Mouse (Mus musculus): ENCODE measurements around the gene Rasgrp3.

Gene Rasgrp3

DNA sequence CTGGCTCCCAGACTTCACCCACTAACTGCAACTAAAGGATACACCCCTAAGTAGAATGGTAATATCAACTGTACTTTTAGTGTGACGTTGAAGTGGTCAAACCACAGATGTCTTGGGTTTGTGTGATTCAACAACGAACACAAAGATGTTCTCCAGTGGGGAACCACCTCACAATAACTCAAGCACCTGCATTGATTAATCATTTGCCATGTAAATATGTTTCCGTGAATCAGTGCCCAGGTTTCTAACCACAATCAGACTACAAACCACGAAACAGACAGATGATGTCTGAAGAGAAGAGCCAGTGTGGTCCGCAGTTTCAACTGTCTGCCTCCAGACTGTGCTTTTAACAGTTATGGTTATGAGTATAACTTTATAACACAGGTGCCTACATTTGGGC is 69.4 kb downstream of the Rasgrp3 start:
- no peak for DNase-seq

DNA sequence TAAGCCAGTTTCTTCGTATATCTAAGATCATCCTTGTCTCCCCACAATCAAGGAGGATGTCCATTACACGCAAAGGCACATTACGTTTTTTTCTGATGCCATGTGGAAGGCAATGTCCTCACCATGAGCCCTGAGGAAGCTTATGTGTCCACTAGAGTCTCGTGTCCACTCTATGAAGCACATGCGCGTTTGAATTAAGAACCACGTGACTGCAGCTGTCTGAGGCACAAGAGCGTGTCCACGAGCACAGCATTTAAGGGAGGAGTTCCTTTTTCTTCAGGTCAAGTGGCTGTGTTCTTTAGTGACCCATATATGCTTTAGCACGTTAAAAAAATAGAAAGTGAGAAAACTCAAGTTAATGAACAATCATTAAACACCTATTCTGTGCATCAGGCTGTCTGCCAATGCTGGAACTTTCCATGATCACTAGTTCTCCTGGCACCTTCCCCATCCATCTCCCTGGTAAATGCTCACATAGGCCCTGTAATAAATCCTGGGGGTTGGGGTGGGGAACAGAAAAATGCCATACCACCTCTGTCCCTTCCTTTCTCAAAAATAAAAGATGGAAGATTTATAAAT is 70.5 kb downstream of the Rasgrp3 start:
- no peak for DNase-seq

DNA sequence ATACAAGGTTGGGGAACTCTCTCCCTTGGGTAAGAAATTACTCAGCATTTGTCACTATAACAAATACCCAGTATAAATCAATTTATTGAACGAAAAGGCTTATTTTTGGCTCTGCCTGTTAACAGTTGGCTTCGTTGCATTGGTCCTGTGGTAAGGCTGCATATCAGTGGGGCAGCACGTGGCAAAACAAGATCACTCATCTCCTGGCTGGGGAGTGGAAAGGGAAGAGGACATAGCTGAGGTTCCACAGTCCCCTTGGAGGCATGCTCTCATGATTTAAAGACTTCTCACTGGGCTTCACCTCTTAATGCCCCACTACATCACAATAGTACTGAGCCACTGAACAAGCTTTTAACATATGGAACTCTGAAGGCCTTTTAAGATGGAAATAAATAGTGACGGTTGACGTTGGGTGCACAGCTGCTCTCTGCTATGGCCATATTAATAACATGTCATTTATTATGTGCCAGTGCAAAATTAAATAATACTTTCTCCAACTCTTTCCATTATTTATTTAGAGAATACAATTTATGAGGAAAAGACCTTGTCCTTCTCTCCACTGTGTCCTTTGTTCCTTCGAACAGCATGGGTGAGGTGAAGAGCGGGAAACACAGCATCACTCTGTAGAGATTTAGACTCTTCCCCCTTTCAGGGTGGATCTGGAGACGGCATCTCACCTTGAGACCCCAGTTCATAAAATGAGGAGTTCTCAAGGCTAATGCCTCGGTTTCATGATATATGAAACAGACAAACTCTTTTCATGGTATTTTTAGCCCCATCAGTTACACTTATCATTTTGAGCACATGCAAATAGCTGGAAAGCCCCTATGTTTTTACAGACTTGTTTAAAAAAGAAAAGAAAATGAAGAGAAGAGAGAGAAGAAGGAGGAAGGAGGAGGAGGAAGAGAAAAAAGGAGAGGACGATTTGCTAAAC is 71.3 kb downstream of the Rasgrp3 start:
- DNase-seq = no peak

DNA sequence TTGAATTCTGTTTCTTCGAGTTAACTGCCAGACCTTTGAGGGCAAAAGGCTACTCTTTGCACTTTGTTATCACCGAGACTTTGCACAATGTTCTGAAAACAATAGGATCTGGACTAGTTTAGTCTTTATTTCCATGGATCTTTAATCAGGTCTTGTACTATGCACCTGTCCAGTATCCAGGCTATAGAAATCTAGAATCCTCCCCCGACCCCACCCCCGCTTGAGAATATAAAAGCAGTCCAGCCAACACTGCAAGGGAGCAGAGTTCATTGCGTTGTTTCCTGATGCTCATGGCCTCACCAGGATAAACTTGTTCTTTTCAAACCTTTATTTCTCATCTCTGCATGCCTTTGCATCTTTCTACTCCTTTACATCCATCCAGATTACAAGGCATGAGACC is 73.6 kb downstream of the Rasgrp3 start:
- no peak for DNase-seq

DNA sequence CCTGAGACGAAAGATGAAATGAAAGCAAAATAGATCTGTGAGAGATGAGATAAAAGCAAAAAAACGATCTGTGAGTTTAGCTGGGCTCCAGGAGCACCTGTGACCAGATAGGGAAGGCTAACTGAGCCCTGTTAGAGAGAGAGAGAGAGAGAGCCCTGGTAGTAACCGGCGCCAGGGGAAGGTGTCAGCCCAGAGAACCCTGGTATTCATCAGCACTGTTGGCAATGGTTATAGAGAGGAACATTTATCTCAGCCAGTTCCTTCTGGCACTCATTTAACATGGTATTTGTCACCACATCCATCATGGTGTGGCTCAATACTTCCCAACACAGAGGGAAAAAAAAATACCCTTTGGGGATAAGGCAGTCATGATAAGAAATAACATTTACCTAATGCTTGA is 80.9 kb downstream of the Rasgrp3 start:
- DNase-seq = no peak

DNA sequence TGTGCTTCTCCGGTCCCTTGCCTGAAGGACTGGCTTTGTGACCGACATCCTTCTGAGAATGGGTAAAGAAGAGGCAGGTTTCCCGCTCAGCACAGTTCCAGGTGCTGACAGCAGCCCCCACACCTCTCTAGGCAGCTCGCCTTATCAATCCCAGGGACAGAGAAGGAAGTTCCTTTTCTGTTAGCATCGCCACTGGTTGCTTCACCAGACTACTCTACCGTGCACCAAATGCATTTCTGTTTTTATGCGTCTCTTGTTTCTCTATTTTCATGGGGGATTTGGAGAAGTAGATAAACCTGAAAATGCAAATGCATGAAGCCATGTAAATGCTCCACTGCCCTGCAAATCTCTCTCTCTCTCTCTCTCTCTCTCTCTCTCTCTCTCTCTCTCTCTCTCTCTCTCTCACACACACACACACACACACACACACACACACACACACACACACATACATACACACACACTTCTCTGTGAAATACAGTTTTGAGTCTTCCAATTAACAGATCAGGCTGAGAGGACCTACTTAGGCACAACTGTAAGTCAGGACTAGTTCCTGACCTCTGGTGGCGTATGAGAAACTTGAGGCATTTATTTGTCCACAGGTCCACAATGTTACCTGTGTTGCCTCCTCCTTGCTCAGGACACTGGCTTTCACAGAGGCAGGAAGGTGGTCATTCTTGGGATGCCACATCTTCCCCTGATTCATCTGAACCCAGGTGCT is 82.6 kb downstream of the Rasgrp3 start:
- no peak for DNase-seq

DNA sequence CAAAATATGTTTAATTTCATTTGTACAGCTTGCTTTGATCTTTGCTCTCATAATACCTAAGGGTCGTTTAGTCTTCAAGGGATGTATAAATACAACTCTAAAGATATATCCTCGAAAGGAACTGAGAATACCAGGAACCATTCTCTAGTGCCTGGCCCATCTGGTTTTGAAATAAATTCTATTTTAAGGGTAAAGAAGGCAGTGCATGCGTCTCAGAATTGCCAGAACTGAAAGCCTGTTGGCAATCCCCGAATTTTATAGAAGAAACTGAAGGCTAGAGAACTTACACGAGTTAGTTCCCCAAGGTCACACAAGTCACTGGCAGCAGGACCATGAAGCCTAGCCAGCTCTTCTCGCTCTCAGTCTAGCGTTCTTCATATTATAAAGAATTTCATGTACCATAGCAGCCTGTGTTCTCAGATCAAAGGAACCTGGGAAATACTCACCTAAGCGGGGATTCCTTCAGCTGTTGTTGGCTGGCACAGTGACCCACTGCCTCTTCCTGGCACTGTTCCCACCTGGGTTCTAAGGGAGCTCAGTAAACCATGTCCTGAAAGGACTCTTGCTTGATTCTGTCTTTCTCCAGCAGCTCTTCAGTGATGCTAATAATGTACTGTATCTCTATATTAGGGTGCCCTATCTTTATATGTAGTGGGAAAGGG is 83.7 kb downstream of the Rasgrp3 start:
- DNase-seq = no peak

DNA sequence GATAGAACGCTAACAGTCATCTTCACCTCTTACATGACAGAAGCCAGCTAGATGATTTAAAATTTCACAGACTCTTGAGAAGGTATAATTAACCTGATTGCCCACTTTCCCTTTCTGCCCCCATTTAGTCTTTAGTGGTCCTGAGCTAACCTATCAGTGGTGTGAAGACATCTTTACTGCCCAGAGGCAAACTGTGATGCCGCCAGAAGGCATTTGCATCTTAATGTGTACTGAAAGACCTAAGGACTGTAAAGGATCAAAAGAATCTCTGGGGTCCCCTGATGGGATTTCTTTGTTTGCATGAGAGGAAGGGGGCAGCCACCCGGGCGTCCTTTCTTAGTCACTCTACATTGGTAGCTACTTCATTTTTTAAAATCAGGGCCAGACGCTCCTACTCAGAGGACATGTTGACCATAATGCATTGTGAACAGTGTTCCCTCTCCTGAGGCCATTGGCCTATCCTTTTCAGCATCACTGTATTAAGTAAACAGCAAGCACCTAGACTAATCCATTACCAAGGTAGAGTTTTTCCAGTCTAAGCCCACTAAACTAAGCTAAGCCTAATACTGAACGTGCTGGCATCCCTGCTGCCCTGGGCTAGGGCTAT is 85.6 kb downstream of the Rasgrp3 start:
- no peak for DNase-seq

DNA sequence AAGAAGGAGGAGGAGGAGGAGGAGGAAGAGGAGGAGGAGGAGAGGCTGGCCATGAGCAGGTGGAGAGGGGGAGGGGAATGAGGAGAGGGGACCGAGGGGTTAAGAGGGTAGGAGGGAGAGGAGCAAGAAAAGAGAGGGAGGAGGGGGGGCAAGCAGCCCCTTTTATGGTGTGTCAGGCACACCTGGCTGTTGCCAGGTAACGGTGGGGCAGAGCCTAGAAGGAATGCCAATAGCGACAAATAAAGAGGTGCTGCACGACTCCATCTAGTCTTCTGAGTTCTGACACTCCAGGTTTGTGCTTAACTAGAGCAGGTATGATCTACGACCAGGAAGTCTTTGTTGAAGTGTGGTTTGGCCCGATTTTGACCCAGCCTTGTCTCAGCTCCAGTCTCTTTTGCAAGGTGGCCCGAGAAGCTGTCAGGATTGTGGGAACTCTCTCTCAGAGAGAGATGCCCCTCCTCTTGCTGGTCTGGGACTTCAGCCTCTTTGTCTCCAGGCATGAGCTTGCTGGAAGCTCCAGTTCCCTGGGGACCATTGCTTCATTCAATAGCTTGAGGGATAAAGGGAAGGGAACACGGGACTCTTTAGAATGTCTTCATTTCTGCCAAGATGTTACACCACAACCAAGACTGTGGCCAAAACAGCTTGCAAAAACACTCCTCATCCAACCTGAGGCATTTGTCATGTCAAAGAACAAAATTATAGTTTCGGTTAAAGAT is 86.8 kb downstream of the Rasgrp3 start:
- no peak for DNase-seq

DNA sequence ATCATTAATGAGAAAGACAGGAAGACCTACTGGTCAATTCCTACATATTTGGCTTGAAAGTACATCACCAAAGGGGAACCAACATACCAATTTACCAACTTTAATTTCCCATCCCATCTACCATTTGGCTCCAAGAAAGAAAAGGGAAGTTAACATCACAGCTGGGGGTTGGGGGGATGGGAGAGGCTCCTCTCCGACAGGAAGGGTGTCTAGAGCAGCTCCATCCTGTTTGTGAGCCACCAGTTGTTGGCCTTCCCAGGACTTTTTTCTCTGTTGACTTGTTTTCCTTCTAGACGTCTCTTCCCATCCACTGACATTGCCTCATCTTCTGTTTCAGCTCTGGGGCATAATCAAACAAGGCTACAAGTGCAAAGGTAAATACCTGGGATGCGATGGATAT is 88.1 kb downstream of the Rasgrp3 start:
- no peak for DNase-seq

DNA sequence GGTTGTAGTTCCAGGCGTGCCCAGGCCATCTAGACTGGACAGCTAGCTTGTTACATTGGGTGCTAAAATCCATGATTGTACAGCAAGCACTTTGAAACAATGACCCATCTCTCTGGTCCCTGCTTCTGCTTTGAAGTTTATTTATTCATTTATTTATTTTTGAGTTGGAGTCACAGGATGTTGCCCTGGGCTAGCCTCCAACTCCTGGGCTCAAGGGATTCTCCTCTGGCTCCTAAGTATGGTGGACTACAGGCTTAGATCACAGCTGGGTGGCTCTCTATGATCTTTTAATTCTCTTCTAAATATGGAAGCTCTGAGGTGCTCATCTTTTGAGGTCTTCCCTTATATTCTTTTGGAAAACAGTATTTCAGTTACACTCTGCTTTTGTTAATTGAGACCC is 90.7 kb downstream of the Rasgrp3 start:
- DNase-seq = no peak

DNA sequence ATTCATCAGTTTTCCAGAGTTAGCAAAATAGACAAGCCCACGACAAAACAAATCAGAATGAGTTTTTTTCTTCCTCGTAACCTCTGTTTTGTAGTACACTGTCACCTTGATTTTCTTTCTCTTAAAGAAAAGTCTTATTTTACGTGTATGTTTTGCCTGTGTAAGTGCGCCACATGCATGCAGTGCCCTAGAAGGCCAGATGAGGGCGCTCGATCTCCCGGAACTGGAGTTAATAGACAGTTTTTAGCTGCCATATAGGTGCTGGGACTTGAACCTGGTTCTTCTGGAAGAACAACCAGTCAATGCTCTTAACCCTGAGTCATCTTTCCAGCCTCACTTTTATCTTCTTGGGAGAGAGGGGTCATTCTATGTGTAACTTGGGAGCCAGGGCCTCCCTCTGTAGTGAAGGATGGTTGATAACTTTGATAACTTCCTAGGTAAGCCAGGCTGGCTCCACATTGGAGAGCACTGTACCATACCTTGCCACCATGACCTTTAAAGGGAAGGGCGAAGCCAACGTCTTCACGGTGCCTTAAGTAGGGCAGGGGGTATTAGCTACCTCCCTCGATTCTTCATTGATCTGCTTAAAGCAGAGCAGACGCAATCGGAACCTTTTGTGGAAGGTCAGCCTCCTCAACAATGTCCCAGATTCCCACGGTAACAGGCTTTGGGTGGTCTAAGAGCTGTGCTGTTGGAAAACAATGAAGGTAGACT is 93.7 kb downstream of the Rasgrp3 start:
- DNase-seq = no peak

DNA sequence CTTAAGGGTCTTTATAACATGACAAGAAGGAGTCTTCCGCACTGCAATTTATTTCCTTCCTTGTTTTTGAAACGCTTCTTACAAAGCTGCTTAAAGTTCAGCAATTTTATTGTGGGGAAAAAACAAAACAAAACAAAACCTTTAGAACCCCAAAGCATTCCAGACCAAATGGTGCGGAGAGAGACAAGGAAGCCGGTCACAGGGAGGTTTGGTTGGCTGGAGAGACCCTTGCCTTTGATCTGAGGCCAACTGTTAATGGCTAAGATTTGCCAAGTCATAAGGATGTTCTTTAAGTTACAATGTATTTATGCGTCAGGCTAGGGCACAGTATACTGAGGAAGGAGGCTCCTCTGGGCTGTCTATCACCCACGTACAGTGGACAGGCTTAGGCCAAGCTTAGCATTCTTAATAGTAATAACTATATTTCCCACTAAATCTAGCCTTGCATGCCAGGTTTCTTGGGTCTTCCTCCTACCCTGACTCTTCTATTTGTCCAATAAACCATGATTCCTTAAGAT is 96.8 kb downstream of the Rasgrp3 start:
- no peak for DNase-seq

DNA sequence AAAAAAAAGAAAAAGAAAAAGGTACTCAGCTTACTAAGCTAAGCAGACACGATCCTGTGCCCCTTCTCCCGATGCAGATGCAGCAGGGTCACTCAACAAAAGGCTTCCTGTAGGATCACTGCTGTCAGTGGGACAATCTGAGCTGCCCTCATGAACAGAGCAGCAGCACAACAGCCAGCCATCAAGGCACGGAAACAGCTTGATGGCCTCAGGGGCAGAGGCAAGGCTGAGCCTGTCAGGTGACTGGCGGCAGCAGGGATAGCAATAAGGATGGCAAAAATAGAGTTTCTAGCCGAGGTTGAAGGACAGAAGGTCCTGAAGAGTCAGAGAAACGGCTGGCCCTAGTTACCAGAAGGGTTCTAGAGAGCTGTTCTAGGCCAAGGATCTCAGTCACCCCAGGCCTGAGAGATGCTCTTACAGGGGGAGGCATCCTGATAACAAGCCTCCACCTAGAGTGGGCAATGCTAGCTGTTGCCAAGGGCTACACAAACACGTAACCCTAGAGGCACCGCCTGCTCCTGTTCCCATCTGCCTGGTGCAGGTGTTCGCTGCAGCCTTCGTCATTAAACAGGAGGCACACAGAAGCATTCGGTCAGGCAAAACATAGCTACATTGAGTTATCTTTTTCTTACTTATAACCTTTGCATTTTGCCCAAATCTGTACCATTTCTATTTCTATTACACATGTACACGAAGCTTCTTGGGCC is 98.8 kb downstream of the Rasgrp3 start:
- no peak for DNase-seq

DNA sequence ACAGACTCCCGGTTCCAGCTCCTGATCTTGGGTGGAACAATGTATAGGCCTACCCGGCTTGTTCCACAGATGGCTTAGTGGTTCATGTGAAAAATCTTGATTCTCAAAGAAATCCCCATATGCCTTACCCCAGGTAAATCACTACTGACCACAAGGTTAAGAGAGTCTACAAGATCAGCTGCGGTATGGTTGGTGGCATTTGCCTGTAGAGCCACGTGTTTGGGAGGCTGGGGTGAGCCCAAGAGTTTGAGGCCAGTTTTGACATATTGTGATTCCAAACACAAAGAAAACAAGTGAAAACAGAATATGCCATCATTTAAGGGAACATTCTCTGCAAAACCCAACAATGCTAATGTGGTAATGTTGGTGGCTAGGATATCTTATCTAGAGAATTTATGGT is 99.9 kb downstream of the Rasgrp3 start:
- no peak for DNase-seq

DNA sequence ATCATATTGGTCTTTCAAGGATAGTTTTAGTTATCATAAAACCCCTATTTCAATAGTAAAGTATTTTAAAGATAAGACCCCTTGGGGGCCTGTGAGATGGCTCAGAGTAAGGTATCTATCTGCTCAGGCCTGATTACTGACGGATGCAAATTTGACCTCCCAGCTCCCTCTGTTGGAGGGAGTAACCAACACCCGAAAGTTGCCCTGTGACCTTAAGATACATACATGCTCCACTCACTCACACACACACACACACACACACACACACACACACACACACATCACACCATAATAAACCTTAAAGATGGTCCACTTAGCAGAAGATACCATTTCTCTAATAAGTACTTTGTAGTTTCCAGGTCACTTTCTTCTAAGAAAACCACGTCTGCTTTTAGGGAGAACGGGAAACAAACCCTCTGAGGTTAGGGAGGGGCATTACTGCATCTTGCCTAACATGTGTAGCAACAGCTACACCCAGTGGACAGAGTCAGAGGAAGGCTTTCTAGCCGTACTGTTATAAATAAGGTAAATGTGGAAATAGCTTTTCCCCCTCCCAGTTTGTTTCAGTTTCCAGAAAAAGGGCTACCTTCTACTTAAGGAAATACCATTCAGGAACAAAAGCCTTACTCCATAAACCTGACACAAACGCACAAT is 100.8 kb downstream of the Rasgrp3 start:
- DNase-seq = peak; percentile 47

DNA sequence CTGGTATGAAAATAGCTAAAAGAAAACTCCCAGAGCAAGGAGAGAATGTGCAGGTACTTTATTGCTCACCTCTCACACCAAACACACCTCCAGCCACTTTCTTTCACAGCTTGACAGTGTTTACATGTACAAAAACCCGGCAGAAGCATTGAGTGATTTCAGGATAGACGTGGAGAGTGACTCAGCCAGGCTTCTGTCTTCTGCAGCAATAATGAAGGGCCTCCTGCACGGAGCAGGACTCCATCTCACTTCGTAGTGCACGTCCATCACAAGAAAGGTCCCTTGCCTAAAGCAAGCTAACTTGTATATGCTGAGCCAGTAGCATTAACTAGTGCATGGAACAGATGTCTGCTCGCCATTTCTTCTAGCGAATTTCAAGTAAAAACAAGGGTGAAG is 101.4 kb downstream of the Rasgrp3 start:
- DNase-seq = no peak

DNA sequence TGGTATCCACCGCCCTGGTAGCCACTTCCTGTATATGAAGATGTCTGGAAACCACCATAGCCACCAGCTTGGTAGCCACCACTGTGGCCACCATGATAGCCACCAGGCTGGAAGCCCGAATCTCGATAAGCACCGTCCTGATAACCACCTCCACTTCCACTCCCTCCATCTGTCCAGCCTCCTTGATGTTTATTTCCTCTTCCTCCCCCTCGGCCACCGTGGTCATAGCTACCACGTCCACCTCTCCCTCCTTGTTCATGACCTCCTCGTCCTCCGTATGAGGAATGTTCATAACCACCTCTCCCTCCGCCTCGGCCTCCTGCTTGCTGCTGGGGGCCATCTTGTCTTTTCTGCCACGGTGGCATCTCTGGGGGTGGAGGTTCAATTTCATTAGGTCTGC is 102.7 kb downstream of the Rasgrp3 start:
- no peak for DNase-seq

DNA sequence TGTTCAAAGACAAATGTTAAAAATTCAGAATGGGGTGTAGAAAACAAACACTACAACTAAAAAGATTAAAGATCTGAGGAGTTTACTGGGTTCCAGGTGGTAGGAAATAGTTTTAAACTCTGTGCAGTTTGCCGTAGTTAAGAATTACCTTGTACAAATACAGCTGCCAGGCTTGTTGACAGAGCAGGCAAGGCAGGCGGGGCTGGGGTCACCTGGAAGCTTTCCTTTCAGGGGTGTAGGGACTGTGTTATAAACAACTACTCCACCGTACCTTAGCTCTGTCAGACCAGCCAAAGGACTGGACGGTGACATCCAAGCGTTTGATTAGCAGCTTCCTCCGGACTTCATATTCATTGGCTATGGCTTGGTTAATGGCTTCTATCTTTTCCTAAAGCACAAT is 103.4 kb downstream of the Rasgrp3 start:
- no peak for DNase-seq

DNA sequence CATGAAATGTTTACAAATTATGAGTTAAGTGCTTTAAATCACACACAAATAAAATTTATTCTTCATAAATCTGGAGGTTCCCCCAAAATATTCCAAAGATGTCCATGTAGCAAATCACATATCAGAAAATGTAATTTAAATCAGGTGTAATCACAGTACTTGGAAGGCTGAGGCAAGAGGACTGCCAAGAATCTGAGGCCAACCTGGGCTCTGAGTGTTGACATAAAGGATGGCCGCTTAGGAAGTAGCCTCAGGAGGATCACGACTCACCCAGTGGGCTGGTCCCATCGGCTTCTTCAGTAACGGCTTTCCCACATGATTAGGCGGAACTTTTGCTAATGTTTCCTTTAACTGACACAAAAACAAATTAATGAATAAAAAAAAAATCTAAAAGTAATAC is 104.1 kb downstream of the Rasgrp3 start:
- no peak for DNase-seq
